Mouse (Mus musculus): ENCODE measurements around the gene Nr1i2.

The Nr1i2 gene

DNA sequence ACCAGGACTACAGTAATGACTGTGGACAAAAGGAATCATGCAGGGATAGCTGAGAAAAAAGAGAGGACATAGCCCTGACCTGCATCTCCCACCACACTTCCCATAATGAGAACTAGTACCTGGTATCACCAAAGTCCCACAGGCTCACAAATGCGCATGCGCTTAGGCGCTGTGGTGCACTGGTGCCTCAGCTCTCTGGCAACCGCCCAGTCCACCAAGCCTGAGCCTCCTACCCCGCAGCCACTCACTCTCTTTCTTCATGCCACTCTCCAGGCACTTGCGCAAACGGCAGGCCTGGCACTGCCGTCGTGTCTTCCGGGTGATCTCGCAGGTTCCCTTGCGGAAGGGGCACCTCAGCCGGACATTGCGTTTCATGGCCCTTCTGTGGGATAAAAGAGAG lies 40.6 kb downstream of the Nr1i2 start:
- no peak for TF ChIP-seq GATA4 (IDR thresholded peaks at IDR 0.05; ENCODE audit: insufficient replicate concordance, low read length)

DNA sequence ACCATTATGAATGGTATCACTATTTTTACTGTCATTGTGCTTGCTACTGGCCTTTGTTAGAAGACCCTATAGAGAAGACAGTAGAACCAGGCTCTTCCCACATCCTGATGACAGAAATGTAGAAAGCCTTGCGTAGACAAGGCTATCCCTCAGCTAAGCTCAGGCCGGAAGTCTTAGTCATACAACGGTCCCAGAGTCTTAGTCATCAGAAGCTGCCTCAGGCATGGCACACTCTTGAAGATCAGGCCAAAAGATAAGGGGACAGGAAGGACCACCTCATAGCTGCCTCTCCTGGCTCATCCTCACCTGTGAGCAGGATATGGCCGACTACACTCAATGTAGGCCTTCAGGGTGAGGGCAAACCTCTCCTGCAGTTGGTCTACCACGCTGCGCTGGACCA lies 44.2 kb downstream of the Nr1i2 start:
- no peak for TF ChIP-seq GATA4 (IDR thresholded peaks at IDR 0.05; ENCODE audit: insufficient replicate concordance, low read length)

GRCm38 (mm10) chr16:38248331-38248961 lies 46.2 kb downstream of the Nr1i2 start:
- TF ChIP-seq GATA4 (IDR thresholded peaks at IDR 0.05; ENCODE audit: insufficient replicate concordance, low read length) = no peak

DNA sequence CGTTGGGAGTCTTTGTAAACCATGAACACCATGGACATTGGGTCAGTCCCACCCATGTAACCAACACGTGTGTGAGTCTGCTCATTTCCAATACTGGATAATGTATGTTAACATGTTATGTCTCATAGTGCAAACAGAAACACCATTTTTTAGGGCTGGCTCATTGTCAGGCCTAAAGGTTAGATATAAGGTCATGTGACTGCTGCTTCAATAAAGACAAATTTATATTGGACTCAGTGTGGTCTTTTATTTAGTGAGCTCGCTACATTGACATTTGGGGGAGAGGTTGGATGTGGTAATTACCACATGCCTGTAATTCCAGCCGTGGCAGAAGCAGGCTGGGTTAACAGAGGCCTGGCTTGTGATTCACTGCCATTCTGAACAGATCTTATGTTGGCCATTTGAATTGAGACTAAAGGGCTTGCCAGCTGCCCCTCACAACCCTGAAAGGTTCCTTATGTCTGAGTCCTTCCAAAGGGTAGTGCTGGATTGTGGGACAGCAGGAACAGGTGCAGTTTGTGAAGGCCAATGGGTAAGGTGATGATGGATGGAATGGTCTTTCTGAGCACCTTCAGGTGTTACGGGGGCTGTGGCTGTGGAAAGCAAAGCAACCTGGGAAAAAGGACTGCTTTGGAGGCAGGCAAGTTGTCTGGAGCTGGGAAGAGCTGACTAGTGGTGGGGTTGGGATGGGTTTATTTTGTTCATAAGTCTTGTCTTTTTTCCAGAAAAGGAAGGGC lies 48.6 kb downstream of the Nr1i2 start:
- TF ChIP-seq GATA4 (IDR thresholded peaks at IDR 0.05; ENCODE audit: insufficient replicate concordance, low read length) = no peak

GRCm38 (mm10) chr16:38245379-38245778 lies 49.2 kb downstream of the Nr1i2 start:
- TF ChIP-seq GATA4 (IDR thresholded peaks at IDR 0.05; ENCODE audit: insufficient replicate concordance, low read length) = no peak

DNA sequence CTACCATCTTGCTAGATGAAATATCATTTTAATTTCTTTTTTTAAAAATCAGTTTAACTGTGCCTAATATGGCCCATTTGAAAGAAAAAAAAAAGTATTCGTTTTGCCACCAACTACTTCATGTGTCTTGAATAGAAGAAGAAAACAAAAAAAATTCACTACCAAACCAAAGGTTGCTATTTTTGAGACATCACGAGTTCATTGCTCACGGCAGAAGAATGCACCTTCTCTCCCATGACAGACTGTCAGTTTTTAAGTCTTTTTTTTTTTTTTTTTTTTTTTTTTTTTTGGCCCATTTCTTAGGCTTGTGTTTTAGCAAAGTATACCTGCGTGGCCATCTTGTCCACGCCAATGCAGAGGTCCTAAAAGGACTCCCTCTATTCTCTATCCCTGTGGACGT lies 50.5 kb downstream of the Nr1i2 start:
- TF ChIP-seq GATA4 (IDR thresholded peaks at IDR 0.05; ENCODE audit: insufficient replicate concordance, low read length) = no peak

GRCm38 (mm10) chr16:38240167-38240566 lies 54.5 kb downstream of the Nr1i2 start:
- no peak for TF ChIP-seq GATA4 (IDR thresholded peaks at IDR 0.05; ENCODE audit: insufficient replicate concordance, low read length)

GRCm38 (mm10) chr16:38239729-38240128 lies 54.9 kb downstream of the Nr1i2 start:
- TF ChIP-seq GATA4 (IDR thresholded peaks at IDR 0.05; ENCODE audit: insufficient replicate concordance, low read length) = no peak

- no peak for TF ChIP-seq GATA4 (IDR thresholded peaks at IDR 0.05; ENCODE audit: insufficient replicate concordance, low read length)
These were observed 57.6 kb downstream of the Nr1i2 start for GRCm38 (mm10) chr16:38236936-38237585.

DNA sequence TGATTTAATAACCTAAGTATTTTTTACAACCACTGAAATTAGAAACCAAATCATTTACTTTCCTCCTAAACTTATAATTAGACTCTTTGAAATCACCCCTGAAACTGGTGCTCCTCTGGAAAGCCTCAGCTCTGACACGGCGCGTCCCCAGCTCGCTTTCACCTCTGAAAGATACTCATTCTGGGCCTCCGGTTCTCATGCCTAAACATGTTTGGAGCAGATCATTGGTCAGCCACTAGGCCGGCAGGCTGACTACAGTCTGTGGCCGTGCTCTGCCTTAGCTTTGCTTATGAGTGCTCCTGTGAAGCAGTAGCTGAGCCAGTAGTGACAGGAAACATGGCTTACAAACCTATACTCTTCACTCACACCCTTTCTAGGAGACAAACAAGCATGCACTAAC lies 89.4 kb downstream of the Nr1i2 start:
- TF ChIP-seq GATA4 (IDR thresholded peaks at IDR 0.05; ENCODE audit: insufficient replicate concordance, low read length) = no peak

All from liver, adult (tissue).